Mouse (Mus musculus): ENCODE results near the gene Axin2. TPM values are rescaled to one million over a fixed set of nuclear protein-coding genes. Genes with fewer than 3 reads are reported as not detected.

Gene Axin2
- total and polyA plus RNA-seq, 2 experiments from 2014 or later = 0.90 to 2.8 TPM

- Histone ChIP-seq H3K27me3 (ENCODE audit: control insufficient read depth, insufficient read depth, low read length) (no peaks in the 10 kb centered on the region), H3K36me3 (replicated peaks; ENCODE audit: control insufficient read depth, insufficient read depth, low read length) (no peaks in the 10 kb centered on the region), H3K9me3 (replicated peaks; ENCODE audit: control insufficient read depth, low read length) (peaks cover 23% of the 10 kb centered on the region; the same call in 1 of the 2 replicates), H3K4me3 (ENCODE audit: low read depth, low read length) (no peak overlapping the region), H3K9ac (replicated peaks; ENCODE audit: low read depth, low read length) (no peak overlapping the region), H3K27ac (ENCODE audit: low read depth) (no peak overlapping the region), H3K4me2 (ENCODE audit: low read depth, low read length) (no peak overlapping the region), H3K4me1 (ENCODE audit: control insufficient read depth, insufficient read depth) (no peaks in the 10 kb centered on the region)
- ATAC-seq (ENCODE audit: insufficient read depth, low read depth) (no peak), DNase-seq (ENCODE audit: low spot score) (no peak)
- 82% methylated on average over 2 of the region's 2 CpGs for WGBS
- TF ChIP-seq EP300 (IDR thresholded peaks at IDR 0.05; ENCODE audit: low read depth) (no peak), CTCF (IDR thresholded peaks at IDR 0.05; ENCODE audit: low read depth) (no peak)
These were observed 75.9 kb downstream of the Axin2 start for GRCm38 (mm10) chr11:108995990-108996533.

DNA sequence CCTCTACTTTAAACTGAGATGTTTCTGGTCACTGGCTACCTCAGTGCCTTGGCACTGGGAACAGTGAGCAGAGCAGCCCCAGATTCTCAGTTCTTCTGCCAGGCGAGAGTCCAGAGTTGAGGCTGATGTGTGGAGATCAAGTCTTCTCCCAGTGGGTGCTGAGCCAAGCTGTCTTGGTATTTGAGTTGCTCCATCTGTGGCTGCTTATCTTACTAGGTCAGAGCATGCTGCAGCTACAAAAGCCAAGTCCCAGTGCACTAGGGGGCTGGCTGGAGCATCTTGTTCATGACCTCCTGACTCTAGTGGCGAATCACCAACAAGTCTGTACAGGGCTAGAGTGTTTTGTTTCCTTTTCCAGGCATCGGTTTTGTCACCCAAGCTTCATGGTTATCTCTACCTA is 77.7 kb downstream of the Axin2 start:
- ATAC-seq (ENCODE audit: insufficient read depth, low read depth) (0 out of 2 replicates have a peak, but pooled peaks have one; percentile 27), DNase-seq (ENCODE audit: low spot score) (no peak)
- Histone ChIP-seq H3K27ac (ENCODE audit: low read depth) (no peak overlapping the region), H3K4me2 (ENCODE audit: low read depth, low read length) (no peak overlapping the region), H3K36me3 (replicated peaks; ENCODE audit: control insufficient read depth, insufficient read depth, low read length) (no peaks in the 10 kb centered on the region), H3K4me1 (ENCODE audit: control insufficient read depth, insufficient read depth) (no peaks in the 10 kb centered on the region), H3K9ac (replicated peaks; ENCODE audit: low read depth, low read length) (no peak overlapping the region), H3K9me3 (replicated peaks; ENCODE audit: control insufficient read depth, low read length) (peaks cover 28% of the 10 kb centered on the region; the same call in 1 of the 2 replicates), H3K4me3 (ENCODE audit: low read depth, low read length) (no peak overlapping the region), H3K27me3 (ENCODE audit: control insufficient read depth, insufficient read depth, low read length) (no peaks in the 10 kb centered on the region)
- no peak for TF ChIP-seq EP300 (IDR thresholded peaks at IDR 0.05; ENCODE audit: low read depth)
- 76% methylated on average over 3 of the region's 3 CpGs for WGBS

Other genes with a start within 250 kb of the Axin2 start
- not detected in 2 replicates for gene E030025P04Rik, start 224.0 kb downstream of the Axin2 start, total RNA-seq (2014; rRNA removed; ENCODE audit: low replicate concordance)
- not detected in 2 replicates for gene E030025P04Rik, start 224.0 kb downstream of the Axin2 start, polyA plus RNA-seq (2015; fragmentation: Nextera tagmentation; extraction: Ambion mirVana)

Data from heart, postnatal 0 days (tissue).